Mouse (Mus musculus): Measurements from ENCODE around the gene Supt16. TPM values are rescaled to one million over a fixed set of nuclear protein-coding genes. Genes with fewer than 3 reads are reported as not detected.
A peak's percentile ranks its signal among the peaks of the same experiment; 100 is the strongest.

Supt16 gene
- polyA plus RNA-seq, 1 experiment from 2014 or later, result 36.6 TPM

- Histone ChIP-seq H3K4me3 (ENCODE audit: control insufficient read depth in 1 of 2, insufficient read depth in 1 of 2, low read depth in 1 of 2, low read length in 2 of 2) (no peak overlapping the region), H3K27me3 (ENCODE audit: control insufficient read depth, insufficient read depth, low read length) (no peaks in the 10 kb centered on the region), H3K27ac (replicated peaks in 1 of 2; ENCODE audit: control insufficient read depth in 1 of 2, insufficient read depth in 1 of 2, low read depth in 2 of 2, low read length in 2 of 2) (no peak overlapping the region), H3K9ac (ENCODE audit: low read length) (no peak overlapping the region), H3K4me1 (ENCODE audit: control insufficient read depth in 2 of 2, insufficient read depth in 2 of 2, low read length in 2 of 2) (no peaks in the 10 kb centered on the region), H3K4me2 (ENCODE audit: low read length) (no peak overlapping the region), H3K36me3 (ENCODE audit: control insufficient read depth, insufficient read depth, low read length) (peaks cover 100% of the 10 kb centered on the region), H3K9me3 (ENCODE audit: control insufficient read depth, low read length) (no peaks in the 10 kb centered on the region)
- ATAC-seq (ENCODE audit: insufficient number of reproducible peaks, insufficient read depth, low FRiP score, low read depth), result no peak
- WGBS, result 82% methylated on average over 2 of the region's 2 CpGs
Measured at GRCm38 (mm10) chr14:52225972-52226371, 28.8 kb upstream of the Supt16 start.

GRCm38 (mm10) chr14:52217261-52217660 is 20.0 kb upstream of the Supt16 start:
- peaks cover 95% of the 10 kb centered on the region for H3K36me3 ChIP-seq (ENCODE audit: control insufficient read depth, insufficient read depth, low read length)
- ATAC-seq (ENCODE audit: insufficient number of reproducible peaks, insufficient read depth, low FRiP score, low read depth), result no peak
- no peak overlapping the region for H3K4me2 ChIP-seq (ENCODE audit: low read length)
- WGBS, result 73% methylated on average over 5 of the region's 5 CpGs
- no peaks in the 10 kb centered on the region for H3K4me1 ChIP-seq (ENCODE audit: control insufficient read depth in 2 of 2, insufficient read depth in 2 of 2, low read length in 2 of 2)
- H3K4me3 ChIP-seq (ENCODE audit: control insufficient read depth in 1 of 2, insufficient read depth in 1 of 2, low read depth in 1 of 2, low read length in 2 of 2), result no peak overlapping the region
- H3K9me3 ChIP-seq (ENCODE audit: control insufficient read depth, low read length), result no peaks in the 10 kb centered on the region
- no peak overlapping the region for H3K9ac ChIP-seq (ENCODE audit: low read length)
- H3K27me3 ChIP-seq (ENCODE audit: control insufficient read depth, insufficient read depth, low read length), result no peaks in the 10 kb centered on the region
- H3K27ac ChIP-seq (replicated peaks in 1 of 2; ENCODE audit: control insufficient read depth in 1 of 2, insufficient read depth in 1 of 2, low read depth in 2 of 2, low read length in 2 of 2), result no peak overlapping the region

- 91% methylated on average over 4 of the region's 4 CpGs for WGBS
Measured at GRCm38 (mm10) chr14:52199412-52199811, 2.2 kb upstream of the Supt16 start.

GRCm38 (mm10) chr14:52198141-52198540 is 925 bp upstream of the Supt16 start:
- peaks cover 2 to 15% of the 10 kb centered on the region in 2 experiments; a peak in 2 of 4 replicates for H3K4me1 ChIP-seq (ENCODE audit: control insufficient read depth in 2 of 2, insufficient read depth in 2 of 2, low read length in 2 of 2)
- H3K4me2 ChIP-seq (ENCODE audit: low read length), result peak overlapping the region; percentile 88
- no peak for ATAC-seq (ENCODE audit: insufficient number of reproducible peaks, insufficient read depth, low FRiP score, low read depth)
- H3K27ac ChIP-seq (replicated peaks in 1 of 2; ENCODE audit: control insufficient read depth in 1 of 2, insufficient read depth in 1 of 2, low read depth in 2 of 2, low read length in 2 of 2), result 0 out of 4 replicates have a peak overlapping the region, but pooled peaks of 1 of the 2 experiments have one; percentile 30
- WGBS, result 37% methylated on average over 3 of the region's 3 CpGs
- peaks cover 49% of the 10 kb centered on the region for H3K36me3 ChIP-seq (ENCODE audit: control insufficient read depth, insufficient read depth, low read length)
- H3K9me3 ChIP-seq (ENCODE audit: control insufficient read depth, low read length), result no peaks in the 10 kb centered on the region
- peak overlapping the region; percentile 97 for H3K9ac ChIP-seq (ENCODE audit: low read length)
- H3K27me3 ChIP-seq (ENCODE audit: control insufficient read depth, insufficient read depth, low read length), result no peaks in the 10 kb centered on the region
- peak overlapping the region in 1 of 2 experiments; percentile 88; a peak in 2 of 4 replicates for H3K4me3 ChIP-seq (ENCODE audit: control insufficient read depth in 1 of 2, insufficient read depth in 1 of 2, low read depth in 1 of 2, low read length in 2 of 2)

More at GRCm38 (mm10) chr14:52199412-52199811, 2.2 kb upstream of the Supt16 start:
- Histone ChIP-seq H3K27me3 (ENCODE audit: control insufficient read depth, insufficient read depth, low read length) (no peaks in the 10 kb centered on the region), H3K9me3 (ENCODE audit: control insufficient read depth, low read length) (no peaks in the 10 kb centered on the region), H3K9ac (ENCODE audit: low read length) (no peak overlapping the region), H3K27ac (replicated peaks in 1 of 2; ENCODE audit: control insufficient read depth in 1 of 2, insufficient read depth in 1 of 2, low read depth in 2 of 2, low read length in 2 of 2) (no peak overlapping the region), H3K4me2 (ENCODE audit: low read length) (no peak overlapping the region), H3K36me3 (ENCODE audit: control insufficient read depth, insufficient read depth, low read length) (peaks cover 56% of the 10 kb centered on the region), H3K4me1 (ENCODE audit: control insufficient read depth in 2 of 2, insufficient read depth in 2 of 2, low read length in 2 of 2) (peaks cover 2 to 15% of the 10 kb centered on the region in 2 experiments; a peak in 2 of 4 replicates), H3K4me3 (ENCODE audit: control insufficient read depth in 1 of 2, insufficient read depth in 1 of 2, low read depth in 1 of 2, low read length in 2 of 2) (no peak overlapping the region)
- no peak for ATAC-seq (ENCODE audit: insufficient number of reproducible peaks, insufficient read depth, low FRiP score, low read depth)

DNA sequence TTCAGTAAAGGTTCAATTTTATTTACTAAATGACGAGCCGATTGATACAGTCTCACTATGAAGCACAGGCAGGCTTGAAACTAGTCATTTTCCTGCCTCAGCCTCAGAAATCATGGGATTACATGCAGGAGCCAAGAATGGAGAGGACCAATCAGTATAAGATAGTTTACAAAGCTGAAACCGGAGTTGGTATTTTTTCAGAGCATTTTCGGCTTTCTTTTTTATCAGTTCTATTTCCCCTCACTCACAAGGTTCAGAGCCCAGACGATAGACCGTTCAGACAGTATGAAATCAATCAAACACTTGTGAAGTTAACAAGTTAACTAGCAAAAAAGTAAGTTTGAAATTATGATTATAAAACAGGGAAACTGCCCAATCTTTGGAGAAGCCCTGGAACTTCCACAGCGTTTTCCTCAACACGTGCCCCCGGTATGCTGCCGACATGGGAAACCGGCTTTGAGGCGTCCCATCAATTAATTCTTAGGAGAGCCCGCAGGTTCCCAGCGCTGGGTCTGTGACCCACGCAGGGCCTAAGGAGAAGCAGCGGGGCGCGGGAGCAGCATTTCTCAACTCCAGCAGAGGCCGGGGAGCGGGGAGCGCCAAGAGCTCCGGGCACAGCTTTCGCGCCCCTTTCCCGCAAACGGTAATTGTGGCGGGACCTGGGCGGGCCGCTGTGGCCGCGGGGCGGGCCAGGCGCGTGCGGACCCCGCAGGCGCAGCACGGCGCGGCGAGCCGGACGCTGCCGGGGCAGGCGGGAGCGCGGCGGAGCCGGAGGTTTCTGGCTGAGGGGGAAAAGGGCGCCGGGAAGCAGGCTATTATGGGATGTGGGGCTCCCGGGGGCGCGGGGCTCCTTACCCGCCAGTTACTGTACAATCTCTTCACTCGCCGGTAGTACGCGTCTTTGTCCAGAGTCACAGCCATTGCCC is 723 bp downstream of the Supt16 start:
- peaks cover 45% of the 10 kb centered on the region for H3K36me3 ChIP-seq (ENCODE audit: control insufficient read depth, insufficient read depth, low read length)
- ATAC-seq (ENCODE audit: insufficient number of reproducible peaks, insufficient read depth, low FRiP score, low read depth), result peak; percentile 40
- H3K27me3 ChIP-seq (ENCODE audit: control insufficient read depth, insufficient read depth, low read length), result no peaks in the 10 kb centered on the region
- peak overlapping the region; percentile 97 for H3K9ac ChIP-seq (ENCODE audit: low read length)
- H3K4me2 ChIP-seq (ENCODE audit: low read length), result peak overlapping the region; percentile 88
- WGBS, result 1% methylated on average over 33 of the region's 59 CpGs
- H3K9me3 ChIP-seq (ENCODE audit: control insufficient read depth, low read length), result no peaks in the 10 kb centered on the region
- peak overlapping the region; percentile 88 to 97 for H3K4me3 ChIP-seq (ENCODE audit: control insufficient read depth in 1 of 2, insufficient read depth in 1 of 2, low read depth in 1 of 2, low read length in 2 of 2)
- H3K27ac ChIP-seq (replicated peaks in 1 of 2; ENCODE audit: control insufficient read depth in 1 of 2, insufficient read depth in 1 of 2, low read depth in 2 of 2, low read length in 2 of 2), result peak overlapping the region; percentile 96 to 98
- H3K4me1 ChIP-seq (ENCODE audit: control insufficient read depth in 2 of 2, insufficient read depth in 2 of 2, low read length in 2 of 2), result peaks cover 2 to 15% of the 10 kb centered on the region in 2 experiments; a peak in 2 of 4 replicates

DNA sequence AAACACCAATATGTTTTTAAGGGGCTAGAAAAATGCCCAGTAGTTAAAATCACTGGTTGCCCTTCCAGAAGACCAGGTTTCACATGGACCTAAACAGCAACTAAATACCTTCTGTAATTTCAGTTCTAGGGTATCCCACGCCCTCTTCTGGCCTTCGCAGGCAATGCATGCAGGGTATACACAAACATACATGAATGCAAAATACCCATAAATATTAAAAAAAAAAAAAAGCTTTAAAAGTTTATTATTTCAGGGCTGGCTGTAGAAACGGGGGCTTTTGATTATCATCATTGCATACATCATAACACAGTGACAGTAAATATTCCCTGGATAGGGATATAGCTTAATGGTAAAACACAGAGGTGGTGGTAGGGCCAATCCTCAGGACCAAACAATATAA is 1.5 kb downstream of the Supt16 start:
- WGBS, result 17% methylated on average over 3 of the region's 3 CpGs
- Histone ChIP-seq H3K36me3 (ENCODE audit: control insufficient read depth, insufficient read depth, low read length) (peaks cover 38% of the 10 kb centered on the region), H3K9me3 (ENCODE audit: control insufficient read depth, low read length) (no peaks in the 10 kb centered on the region), H3K27me3 (ENCODE audit: control insufficient read depth, insufficient read depth, low read length) (no peaks in the 10 kb centered on the region), H3K4me1 (ENCODE audit: control insufficient read depth in 2 of 2, insufficient read depth in 2 of 2, low read length in 2 of 2) (peaks cover 2 to 15% of the 10 kb centered on the region in 2 experiments; a peak in 2 of 4 replicates), H3K9ac (ENCODE audit: low read length) (peak overlapping the region; percentile 97; the same call in 1 of the 2 replicates), H3K27ac (replicated peaks in 1 of 2; ENCODE audit: control insufficient read depth in 1 of 2, insufficient read depth in 1 of 2, low read depth in 2 of 2, low read length in 2 of 2) (no peak overlapping the region), H3K4me2 (ENCODE audit: low read length) (peak overlapping the region; percentile 88), H3K4me3 (ENCODE audit: control insufficient read depth in 1 of 2, insufficient read depth in 1 of 2, low read depth in 1 of 2, low read length in 2 of 2) (peak overlapping the region in 1 of 2 experiments; percentile 88; a peak in 2 of 4 replicates)
- no peak for ATAC-seq (ENCODE audit: insufficient number of reproducible peaks, insufficient read depth, low FRiP score, low read depth)

GRCm38 (mm10) chr14:52190740-52191359 is 6.4 kb downstream of the Supt16 start:
- no peak for ATAC-seq (ENCODE audit: insufficient number of reproducible peaks, insufficient read depth, low FRiP score, low read depth)
- no peak overlapping the region for H3K27ac ChIP-seq (replicated peaks in 1 of 2; ENCODE audit: control insufficient read depth in 1 of 2, insufficient read depth in 1 of 2, low read depth in 2 of 2, low read length in 2 of 2)

More at GRCm38 (mm10) chr14:52190740-52191359, 6.4 kb downstream of the Supt16 start:
- Histone ChIP-seq H3K4me1 (ENCODE audit: control insufficient read depth in 2 of 2, insufficient read depth in 2 of 2, low read length in 2 of 2) (peaks cover 0 to 7% of the 10 kb centered on the region in 2 experiments; a peak in 2 of 4 replicates), H3K9ac (ENCODE audit: low read length) (no peak overlapping the region), H3K36me3 (ENCODE audit: control insufficient read depth, insufficient read depth, low read length) (peaks cover 16% of the 10 kb centered on the region), H3K9me3 (ENCODE audit: control insufficient read depth, low read length) (no peaks in the 10 kb centered on the region), H3K4me2 (ENCODE audit: low read length) (no peak overlapping the region), H3K4me3 (ENCODE audit: control insufficient read depth in 1 of 2, insufficient read depth in 1 of 2, low read depth in 1 of 2, low read length in 2 of 2) (no peak overlapping the region), H3K27me3 (ENCODE audit: control insufficient read depth, insufficient read depth, low read length) (no peaks in the 10 kb centered on the region)

Measured in heart, embryonic 14.5 days (tissue).